23 mouse cellular contexts compared by ENCODE assay signal in genomic region chr11:22456286-22456685, GRCm38 (mm10). TPM values are rescaled to one million over a fixed set of nuclear protein-coding genes. Genes with fewer than 3 reads are reported as not detected.
DNase-seq lines count a peak whose midpoint lies in the region; ATAC-seq and TF ChIP-seq lines count a peak whose summit lies in the region.
"Had no signal": no experiment of that assay in that cellular context is flagged by ENCODE, and none has a peak within 500 bp of the region (broad histone marks: within the 10 kb centered on the region; RNA-seq: fewer than 3 reads in every experiment).

No protein-coding gene starts in this region.

- no peak for TF ChIP-seq EP300 in heart, adult 2 months (IDR thresholded peaks at IDR 0.05; ENCODE audit: insufficient read depth, low read depth, low read length)

- no peaks in the 10 kb centered on the region for H3K4me1 ChIP-seq in heart, embryonic 10.5 days
- no peaks in the 10 kb centered on the region for H3K4me1 ChIP-seq in heart, adult 2 months (ENCODE audit: control insufficient read depth, insufficient read depth, low read length)
- H3K4me1 ChIP-seq: embryonic facial prominence, embryonic 13.5 days; embryonic facial prominence, embryonic 15.5 days had no signal

- H3K27ac ChIP-seq in heart, embryonic 10.5 days, result no peak overlapping the region
- H3K27ac ChIP-seq in heart, adult 2 months, result no peak overlapping the region
- H3K27ac ChIP-seq: embryonic facial prominence, embryonic 13.5 days; embryonic facial prominence, embryonic 15.5 days; forebrain, embryonic 10.5 days; forebrain, embryonic 12.5 days had no signal

- no peak for TF ChIP-seq CTCF in heart, adult 2 months (IDR thresholded peaks at IDR 0.05)
- TF ChIP-seq CTCF in Patski (IDR thresholded peaks at IDR 0.05), result no peak

- peak; percentile 67 for ATAC-seq in Patski
- no peak for ATAC-seq in granulocyte monocyte progenitor cell, adult 5-6 weeks (replicated peaks; ENCODE audit: poor library complexity, severe bottlenecking)
- ATAC-seq: forebrain, embryonic 14.5 days; forebrain, embryonic 16.5 days had no signal

- POLR2A ChIA-PET in Patski (lab: Charles Lee), result no interaction called here

- 89% methylated on average over 9 of the region's 9 CpGs for WGBS in heart, embryonic 10.5 days
- WGBS in heart, adult 2 months, result 95% methylated on average over 9 of the region's 9 CpGs

- no peaks in the 10 kb centered on the region for H3K79me2 ChIP-seq in heart, adult 2 months (replicated peaks; ENCODE audit: control insufficient read depth, insufficient read depth, low read length)

- CTCF ChIA-PET in Patski (lab: Charles Lee), result no interaction called here

- H3K4me3 ChIP-seq in heart, embryonic 10.5 days, result no peak overlapping the region
- H3K4me3 ChIP-seq in heart, adult 2 months, result no peak overlapping the region
- H3K4me3 ChIP-seq: embryonic facial prominence, embryonic 13.5 days; embryonic facial prominence, embryonic 15.5 days; erythroblast, embryonic 14.5 days; forebrain, embryonic 10.5 days; forebrain, embryonic 12.5 days had no signal

- peak; percentile 51 for DNase-seq in heart, embryonic 10.5 days (ENCODE audit: low spot score)
- no peak for DNase-seq in heart, adult 2 months
- no peak for DNase-seq in Patski (ENCODE audit: low read depth, low spot score)
- DNase-seq in kidney, postnatal 25 days, result no peak
- DNase-seq: adrenal gland, adult 2 months; adrenal gland, postnatal 10 days; adrenal gland, postnatal 25 days; cerebellum, adult 11 months; cerebellum, adult 18-20 months; cerebellum, adult 8-10 months; cerebellum, adult 9-11 months; cerebellum, postnatal 14 days; cerebellum, postnatal 36 days; embryo, embryonic 11 days had no signal

- no peaks in the 10 kb centered on the region for H3K9me3 ChIP-seq in heart, embryonic 10.5 days
- H3K9me3 ChIP-seq: embryonic facial prominence, embryonic 13.5 days; embryonic facial prominence, embryonic 15.5 days; forebrain, embryonic 10.5 days; forebrain, embryonic 12.5 days had no signal

- H3K9ac ChIP-seq in heart, adult 2 months (ENCODE audit: low read depth, low read length), result no peak overlapping the region
- H3K9ac ChIP-seq: embryonic facial prominence, embryonic 13.5 days; embryonic facial prominence, embryonic 15.5 days; forebrain, embryonic 12.5 days had no signal

- intact Hi-C loops in heart, adult 2 months (cut with DNase I), result no loop called here

- no peaks in the 10 kb centered on the region for H3K27me3 ChIP-seq in heart, embryonic 10.5 days (ENCODE audit: insufficient read depth, poor library complexity, severe bottlenecking)
- no peaks in the 10 kb centered on the region for H3K27me3 ChIP-seq in heart, adult 2 months (ENCODE audit: control insufficient read depth, insufficient read depth, low read length)
- no peaks in the 10 kb centered on the region for H3K27me3 ChIP-seq in Patski
- H3K27me3 ChIP-seq: embryonic facial prominence, embryonic 13.5 days; embryonic facial prominence, embryonic 15.5 days; forebrain, embryonic 12.5 days had no signal

- TF ChIP-seq POLR2A in heart, adult 2 months (IDR thresholded peaks at IDR 0.05; ENCODE audit: insufficient read depth, low read depth, low read length), result no peak

- no peaks in the 10 kb centered on the region for H3K36me3 ChIP-seq in heart, embryonic 10.5 days
- H3K36me3 ChIP-seq in heart, adult 2 months (ENCODE audit: control insufficient read depth, insufficient read depth, low read length), result no peaks in the 10 kb centered on the region
- H3K36me3 ChIP-seq: embryonic facial prominence, embryonic 13.5 days; embryonic facial prominence, embryonic 15.5 days; forebrain, embryonic 10.5 days; forebrain, embryonic 12.5 days had no signal

- in situ Hi-C loops in Patski (cut with MboI; ENCODE audit: low pct_unique_long_range_greater_than_20kb), result no loop called here

RNA-seq across cellular contexts. Expression of gene Tmem17, which starts 55.6 kb away (rescaled TPM):
- polyA plus RNA-seq in heart, embryonic 10.5 days (2016; fragmentation: Nextera tagmentation; extraction: Ambion mirVana), result 11.1 and 12.5 TPM in 2 replicates
- 1 to 10 TPM; 1.5 to 1.7 TPM for total RNA-seq in heart, adult 2 months (2021)
- 2.6 and 3.9 TPM in 2 replicates for polyA plus RNA-seq in heart, adult 2 months (2012; rRNA removed)
- 6.2 TPM for polyA plus RNA-seq in Patski (2021)
- total RNA-seq in granulocyte monocyte progenitor cell, adult 5-6 weeks (2014; fragmentation: Nextera tagmentation), result 2.7 and 5.1 TPM in 2 replicates
- 3.1 and 4.4 TPM in 2 replicates for total RNA-seq in granulocyte monocyte progenitor cell, adult 5-6 weeks (2017)
- total RNA-seq: MEL had no signal
- polyA plus RNA-seq: erythroblast, embryonic 14.5 days had no signal
